Mouse (Mus musculus) neural tube, embryonic 11.5 days (tissue): Measurements from ENCODE around the gene Mgmt. TPM values are rescaled to one million over a fixed set of nuclear protein-coding genes. Genes with fewer than 3 reads are reported as not detected.

Source experiments
- ATAC-seq: fragments of 200-750 bp; cut with Nextera tagmentation; 2 replicates; pipeline ENCODE4 v1.8.0; 2017; ENCODE audit warnings: moderate number of reproducible peaks, mild to moderate bottlenecking, moderate TSS enrichment, moderate library complexity; ENCODE audit not compliant: insufficient read depth, low FRiP score, low TSS enrichment
- DNase-seq: peaks from one replicate; pipeline ENCODE4 v3.0.0-alpha.2; 2015; ENCODE audit warnings: low spot score
- H3K27ac ChIP-seq: fragments of 300-500 bp; sonication (generic); 2 replicates; pipeline ENCODE4 v1.5.1; 2014; ENCODE audit warnings: low read depth, mild to moderate bottlenecking, low read length
- H3K27me3 ChIP-seq: fragments of 300-500 bp; sonication (generic); 2 replicates; pipeline ENCODE4 v1.6.1; 2014; ENCODE audit warnings: mild to moderate bottlenecking, low read length, mixed read lengths; ENCODE audit not compliant: control insufficient read depth, insufficient read depth
- H3K36me3 ChIP-seq: fragments of 300-500 bp; sonication (generic); 2 replicates; pipeline ENCODE4 v1.6.1; 2014; ENCODE audit warnings: mild to moderate bottlenecking, low read length, moderate library complexity, mixed read lengths; ENCODE audit not compliant: control insufficient read depth, insufficient read depth
- H3K4me1 ChIP-seq: fragments of 300-500 bp; sonication (generic); 2 replicates; pipeline ENCODE4 v1.6.1; 2014; ENCODE audit warnings: low read length, mixed read lengths; ENCODE audit not compliant: control insufficient read depth, insufficient read depth
- H3K4me2 ChIP-seq: fragments of 300-500 bp; sonication (generic); 2 replicates; pipeline ENCODE4 v1.6.1; 2014; ENCODE audit warnings: low read depth, mild to moderate bottlenecking, moderate library complexity
- H3K4me3 ChIP-seq: fragments of 300-500 bp; sonication (generic); 2 replicates; pipeline ENCODE4 v1.5.1; 2014; ENCODE audit warnings: low read depth, low read length
- H3K9ac ChIP-seq: fragments of 300-500 bp; sonication (generic); 2 replicates; pipeline ENCODE4 v1.6.1; 2014; ENCODE audit warnings: mild to moderate bottlenecking, low read length
- H3K9me3 ChIP-seq: fragments of 300-500 bp; sonication (generic); 2 replicates; pipeline ENCODE4 v1.6.1; 2016; ENCODE audit warnings: low read length; ENCODE audit not compliant: control insufficient read depth
- WGBS: fragments of 180-500 bp; shearing (Covaris S2); extraction: QIAGEN DNeasy Blood & Tissue Kit; methylation state at CpG from one replicate; pipeline ENCODE4 v1.1.7; 2014; 5-methylcytosine and 5-hydroxymethylcytosine counted together
- polyA plus RNA-seq: library from polyadenylated mRNA; unstranded; fragments of >200 nt; fragmentation: Nextera tagmentation; extraction: Ambion mirVana; gene quantifications from 2 replicates; pipeline ENCODE4 v1.2.1, GENCODE M21; 2014

The Mgmt gene
- polyA plus RNA-seq, 1 experiment from 2014 or later: 4.2 TPM

- Histone ChIP-seq H3K36me3 (no peaks in the 10 kb centered on the region), H3K4me1 (peaks cover 12% of the 10 kb centered on the region), H3K4me3 (no peak overlapping the region), H3K9ac (no peak overlapping the region), H3K9me3 (no peaks in the 10 kb centered on the region), H3K27me3 (no peaks in the 10 kb centered on the region), H3K27ac (no peak overlapping the region), H3K4me2 (no peak overlapping the region)
- DNase-seq (no peak), ATAC-seq (no peak)
- WGBS: 80% methylated on average over 6 of the region's 6 CpGs
Measured at GRCm38 (mm10) chr7:136922230-136922629, 27.8 kb downstream of the Mgmt start.

- Histone ChIP-seq H3K4me1 (peaks cover 12% of the 10 kb centered on the region), H3K4me2 (no peak overlapping the region), H3K27me3 (no peaks in the 10 kb centered on the region), H3K36me3 (no peaks in the 10 kb centered on the region), H3K9me3 (no peaks in the 10 kb centered on the region), H3K9ac (no peak overlapping the region), H3K4me3 (no peak overlapping the region), H3K27ac (no peak overlapping the region)
- DNase-seq: peak; percentile 28
- 71% methylated on average over 18 of the region's 18 CpGs for WGBS
- ATAC-seq: no peak
Measured at GRCm38 (mm10) chr7:136924610-136925260, 30.3 kb downstream of the Mgmt start.

GRCm38 (mm10) chr7:136926178-136926577 is 31.8 kb downstream of the Mgmt start:
- no peaks in the 10 kb centered on the region for H3K27me3 ChIP-seq
- WGBS: 34% methylated on average over 9 of the region's 9 CpGs
- no peak overlapping the region for H3K9ac ChIP-seq
- H3K4me3 ChIP-seq: no peak overlapping the region
- H3K27ac ChIP-seq: no peak overlapping the region
- H3K4me2 ChIP-seq: no peak overlapping the region
- peaks cover 12% of the 10 kb centered on the region for H3K4me1 ChIP-seq
- no peaks in the 10 kb centered on the region for H3K9me3 ChIP-seq
- no peak for ATAC-seq
- no peaks in the 10 kb centered on the region for H3K36me3 ChIP-seq
- no peak for DNase-seq

- DNase-seq (no peak), ATAC-seq (no peak)
- H3K9ac ChIP-seq: no peak overlapping the region
- H3K4me2 ChIP-seq: no peak overlapping the region
- 89% methylated on average over 3 of the region's 3 CpGs for WGBS
- no peaks in the 10 kb centered on the region for H3K9me3 ChIP-seq
- H3K27ac ChIP-seq: no peak overlapping the region
- H3K27me3 ChIP-seq: no peaks in the 10 kb centered on the region
- no peaks in the 10 kb centered on the region for H3K36me3 ChIP-seq
- H3K4me1 ChIP-seq: peaks cover 9% of the 10 kb centered on the region
- H3K4me3 ChIP-seq: no peak overlapping the region
Measured at GRCm38 (mm10) chr7:136930451-136930850, 36.0 kb downstream of the Mgmt start.

- Histone ChIP-seq H3K4me1 (no peaks in the 10 kb centered on the region), H3K9me3 (no peaks in the 10 kb centered on the region), H3K36me3 (no peaks in the 10 kb centered on the region), H3K9ac (no peak overlapping the region), H3K4me3 (no peak overlapping the region), H3K4me2 (no peak overlapping the region), H3K27ac (no peak overlapping the region), H3K27me3 (no peaks in the 10 kb centered on the region)
- no peak for ATAC-seq
- DNase-seq: no peak
- 95% methylated on average over 3 of the region's 3 CpGs for WGBS
Measured at GRCm38 (mm10) chr7:136933367-136933766, 39.0 kb downstream of the Mgmt start.

GRCm38 (mm10) chr7:136934336-136934735 is 39.9 kb downstream of the Mgmt start:
- Histone ChIP-seq H3K9ac (no peak overlapping the region), H3K27me3 (no peaks in the 10 kb centered on the region), H3K9me3 (no peaks in the 10 kb centered on the region), H3K36me3 (no peaks in the 10 kb centered on the region), H3K4me3 (no peak overlapping the region), H3K4me2 (no peak overlapping the region), H3K27ac (no peak overlapping the region), H3K4me1 (no peaks in the 10 kb centered on the region)
- ATAC-seq (no peak), DNase-seq (no peak)
- WGBS: 64% methylated on average over 5 of the region's 5 CpGs

GRCm38 (mm10) chr7:136934784-136935183 is 40.4 kb downstream of the Mgmt start:
- ATAC-seq (no peak), DNase-seq (no peak)
- H3K4me1 ChIP-seq: no peaks in the 10 kb centered on the region
- H3K27me3 ChIP-seq: no peaks in the 10 kb centered on the region
- H3K4me2 ChIP-seq: no peak overlapping the region
- no peak overlapping the region for H3K27ac ChIP-seq
- no peak overlapping the region for H3K9ac ChIP-seq
- H3K9me3 ChIP-seq: no peaks in the 10 kb centered on the region
- H3K4me3 ChIP-seq: no peak overlapping the region
- H3K36me3 ChIP-seq: no peaks in the 10 kb centered on the region
- WGBS: 82% methylated on average over 7 of the region's 7 CpGs

GRCm38 (mm10) chr7:136938371-136938770 is 44.0 kb downstream of the Mgmt start:
- no peaks in the 10 kb centered on the region for H3K9me3 ChIP-seq
- no peak overlapping the region for H3K4me3 ChIP-seq
- no peak overlapping the region for H3K27ac ChIP-seq
- H3K4me1 ChIP-seq: no peaks in the 10 kb centered on the region
- H3K4me2 ChIP-seq: no peak overlapping the region
- no peak for DNase-seq
- no peaks in the 10 kb centered on the region for H3K27me3 ChIP-seq
- WGBS: 88% methylated on average over 4 of the region's 4 CpGs
- no peaks in the 10 kb centered on the region for H3K36me3 ChIP-seq
- no peak for ATAC-seq
- no peak overlapping the region for H3K9ac ChIP-seq

GRCm38 (mm10) chr7:136942414-136942813 is 48.0 kb downstream of the Mgmt start:
- H3K4me1 ChIP-seq: no peaks in the 10 kb centered on the region
- no peak for ATAC-seq
- no peak for DNase-seq
- no peak overlapping the region for H3K4me2 ChIP-seq
- no peaks in the 10 kb centered on the region for H3K36me3 ChIP-seq
- no peak overlapping the region for H3K27ac ChIP-seq
- H3K9ac ChIP-seq: no peak overlapping the region
- no peak overlapping the region for H3K4me3 ChIP-seq
- 85% methylated on average over 2 of the region's 2 CpGs for WGBS
- no peaks in the 10 kb centered on the region for H3K9me3 ChIP-seq
- no peaks in the 10 kb centered on the region for H3K27me3 ChIP-seq
